Mouse (Mus musculus): Measurements from ENCODE around the gene Syngap1. TPM values are rescaled to one million over a fixed set of nuclear protein-coding genes. Genes with fewer than 3 reads are reported as not detected.

The Syngap1 gene
- polyA plus RNA-seq, 1 experiment from 2014 or later = 1.5 TPM

DNA sequence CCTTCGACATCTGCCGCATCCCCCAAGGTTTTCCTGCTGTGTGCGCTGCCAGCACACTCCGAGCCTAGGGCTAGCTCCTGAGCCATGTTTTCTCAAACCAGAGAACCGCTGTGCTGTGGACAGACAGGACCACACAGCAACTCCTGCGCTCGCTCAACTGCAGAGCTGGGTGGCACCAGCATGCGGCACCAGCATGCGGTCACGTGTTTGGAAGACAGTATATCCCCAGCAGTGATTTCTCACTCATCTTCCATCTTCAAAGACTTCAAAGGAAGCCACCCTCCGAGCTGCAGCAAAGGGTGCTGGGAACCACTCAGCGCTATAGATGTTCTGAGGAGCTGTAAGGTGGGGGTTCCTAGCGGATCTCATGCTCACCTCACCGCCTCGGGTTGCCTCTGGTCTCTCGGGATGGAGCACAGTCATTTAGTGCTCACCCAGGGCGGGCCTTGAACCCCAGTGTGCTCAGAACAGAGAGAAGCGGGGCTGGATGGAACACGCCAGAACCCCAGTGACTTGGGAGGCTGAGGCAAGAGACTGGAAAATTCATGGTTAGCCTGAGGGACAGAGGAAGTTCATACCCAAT lies 63.9 kb downstream of the Syngap1 start:
- ATAC-seq (ENCODE audit: insufficient number of reproducible peaks, insufficient read depth, low FRiP score, low read depth) = no peak
- no peak overlapping the region for H3K4me3 ChIP-seq (ENCODE audit: control insufficient read depth in 1 of 2, insufficient read depth in 1 of 2, low read depth in 1 of 2, low read length in 2 of 2)
- peak overlapping the region; percentile 17; the same call in 1 of the 2 replicates for H3K4me2 ChIP-seq (ENCODE audit: low read length)
- peaks cover 4 to 6% of the 10 kb centered on the region in 2 experiments; a peak in 2 of 4 replicates for H3K4me1 ChIP-seq (ENCODE audit: control insufficient read depth in 2 of 2, insufficient read depth in 2 of 2, low read length in 2 of 2)
- no peaks in the 10 kb centered on the region for H3K36me3 ChIP-seq (ENCODE audit: control insufficient read depth, insufficient read depth, low read length)
- no peak overlapping the region for H3K27ac ChIP-seq (replicated peaks in 1 of 2; ENCODE audit: control insufficient read depth in 1 of 2, insufficient read depth in 1 of 2, low read depth in 2 of 2, low read length in 2 of 2)
- 18% methylated on average over 19 of the region's 19 CpGs for WGBS
- no peak overlapping the region for H3K9ac ChIP-seq (ENCODE audit: low read length)
- H3K9me3 ChIP-seq (ENCODE audit: control insufficient read depth, low read length) = 0 out of 2 replicates have a peak, but pooled peaks cover 3% of the 10 kb centered on the region
- peaks cover 3% of the 10 kb centered on the region; the same call in 1 of the 2 replicates for H3K27me3 ChIP-seq (ENCODE audit: control insufficient read depth, insufficient read depth, low read length)

- Histone ChIP-seq H3K36me3 (ENCODE audit: control insufficient read depth, insufficient read depth, low read length) (no peaks in the 10 kb centered on the region), H3K9me3 (ENCODE audit: control insufficient read depth, low read length) (0 out of 2 replicates have a peak, but pooled peaks cover 3% of the 10 kb centered on the region), H3K27me3 (ENCODE audit: control insufficient read depth, insufficient read depth, low read length) (peaks cover 3% of the 10 kb centered on the region; the same call in 1 of the 2 replicates), H3K4me2 (ENCODE audit: low read length) (peak overlapping the region; percentile 32; the same call in 1 of the 2 replicates), H3K4me3 (ENCODE audit: control insufficient read depth in 1 of 2, insufficient read depth in 1 of 2, low read depth in 1 of 2, low read length in 2 of 2) (no peak overlapping the region), H3K4me1 (ENCODE audit: control insufficient read depth in 2 of 2, insufficient read depth in 2 of 2, low read length in 2 of 2) (peaks cover 0 to 4% of the 10 kb centered on the region in 2 experiments; a peak in 2 of 4 replicates), H3K9ac (ENCODE audit: low read length) (no peak overlapping the region), H3K27ac (replicated peaks in 1 of 2; ENCODE audit: control insufficient read depth in 1 of 2, insufficient read depth in 1 of 2, low read depth in 2 of 2, low read length in 2 of 2) (no peak overlapping the region)
- 38% methylated on average over 11 of the region's 11 CpGs for WGBS
- no peak for ATAC-seq (ENCODE audit: insufficient number of reproducible peaks, insufficient read depth, low FRiP score, low read depth)
These were observed 64.6 kb downstream of the Syngap1 start for GRCm38 (mm10) chr17:27005644-27006043.

DNA sequence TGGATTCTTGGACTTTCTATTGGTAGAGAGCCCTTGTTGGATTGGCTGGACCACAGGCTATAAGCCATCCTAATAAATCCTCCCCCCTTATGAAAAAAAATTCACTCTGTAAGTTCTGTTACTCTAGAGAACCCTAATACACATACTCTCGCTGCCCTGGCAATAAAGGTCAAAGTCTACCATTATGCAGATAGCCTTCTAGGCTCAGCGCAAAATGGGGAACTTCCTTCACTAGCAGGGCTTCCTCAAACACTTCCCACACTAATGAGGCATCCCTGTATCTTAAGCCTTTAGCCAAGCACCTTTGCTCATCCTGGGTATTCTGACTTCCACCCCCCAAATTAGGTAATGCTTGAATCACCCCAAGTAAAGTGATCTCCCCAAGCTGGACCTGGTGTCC lies 67.2 kb downstream of the Syngap1 start:
- Histone ChIP-seq H3K9ac (ENCODE audit: low read length) (no peak overlapping the region), H3K4me2 (ENCODE audit: low read length) (no peak overlapping the region), H3K27me3 (ENCODE audit: control insufficient read depth, insufficient read depth, low read length) (peaks cover 3% of the 10 kb centered on the region; the same call in 1 of the 2 replicates), H3K9me3 (ENCODE audit: control insufficient read depth, low read length) (0 out of 2 replicates have a peak, but pooled peaks cover 3% of the 10 kb centered on the region), H3K4me1 (ENCODE audit: control insufficient read depth in 2 of 2, insufficient read depth in 2 of 2, low read length in 2 of 2) (peaks cover 0 to 9% of the 10 kb centered on the region in 2 experiments; a peak in 2 of 4 replicates), H3K27ac (replicated peaks in 1 of 2; ENCODE audit: control insufficient read depth in 1 of 2, insufficient read depth in 1 of 2, low read depth in 2 of 2, low read length in 2 of 2) (no peak overlapping the region), H3K4me3 (ENCODE audit: control insufficient read depth in 1 of 2, insufficient read depth in 1 of 2, low read depth in 1 of 2, low read length in 2 of 2) (no peak overlapping the region), H3K36me3 (ENCODE audit: control insufficient read depth, insufficient read depth, low read length) (no peaks in the 10 kb centered on the region)
- ATAC-seq (ENCODE audit: insufficient number of reproducible peaks, insufficient read depth, low FRiP score, low read depth) = no peak
- 81% methylated on average over 2 of the region's 2 CpGs for WGBS

DNA sequence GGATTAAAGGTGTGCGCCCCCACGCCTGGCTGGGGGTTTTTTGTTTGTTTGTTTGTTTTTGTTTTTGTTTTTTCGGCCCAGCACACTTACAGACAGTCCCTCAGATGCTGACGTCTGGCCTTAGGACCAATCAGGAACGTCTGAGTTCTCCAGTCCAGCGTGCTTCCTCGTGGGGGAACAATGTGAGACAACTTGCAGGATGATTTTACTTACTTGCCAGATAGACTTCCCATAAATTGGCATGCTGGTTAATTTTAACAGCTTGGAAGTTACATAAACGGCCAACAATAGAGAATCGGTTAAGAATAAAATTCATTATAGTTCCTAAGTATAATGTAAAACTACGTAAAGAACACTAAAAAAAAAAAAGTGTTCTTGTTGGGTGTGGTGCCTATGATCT lies 70.1 kb downstream of the Syngap1 start:
- no peaks in the 10 kb centered on the region for H3K27me3 ChIP-seq (ENCODE audit: control insufficient read depth, insufficient read depth, low read length)
- H3K9ac ChIP-seq (ENCODE audit: low read length) = no peak overlapping the region
- WGBS = 86% methylated on average over 10 of the region's 10 CpGs
- H3K36me3 ChIP-seq (ENCODE audit: control insufficient read depth, insufficient read depth, low read length) = no peaks in the 10 kb centered on the region
- H3K4me1 ChIP-seq (ENCODE audit: control insufficient read depth in 2 of 2, insufficient read depth in 2 of 2, low read length in 2 of 2) = peaks cover 0 to 5% of the 10 kb centered on the region in 2 experiments; a peak in 1 of 4 replicates
- no peak overlapping the region for H3K27ac ChIP-seq (replicated peaks in 1 of 2; ENCODE audit: control insufficient read depth in 1 of 2, insufficient read depth in 1 of 2, low read depth in 2 of 2, low read length in 2 of 2)
- H3K4me3 ChIP-seq (ENCODE audit: control insufficient read depth in 1 of 2, insufficient read depth in 1 of 2, low read depth in 1 of 2, low read length in 2 of 2) = no peak overlapping the region
- no peak overlapping the region for H3K4me2 ChIP-seq (ENCODE audit: low read length)
- no peak for ATAC-seq (ENCODE audit: insufficient number of reproducible peaks, insufficient read depth, low FRiP score, low read depth)
- no peaks in the 10 kb centered on the region for H3K9me3 ChIP-seq (ENCODE audit: control insufficient read depth, low read length)

DNA sequence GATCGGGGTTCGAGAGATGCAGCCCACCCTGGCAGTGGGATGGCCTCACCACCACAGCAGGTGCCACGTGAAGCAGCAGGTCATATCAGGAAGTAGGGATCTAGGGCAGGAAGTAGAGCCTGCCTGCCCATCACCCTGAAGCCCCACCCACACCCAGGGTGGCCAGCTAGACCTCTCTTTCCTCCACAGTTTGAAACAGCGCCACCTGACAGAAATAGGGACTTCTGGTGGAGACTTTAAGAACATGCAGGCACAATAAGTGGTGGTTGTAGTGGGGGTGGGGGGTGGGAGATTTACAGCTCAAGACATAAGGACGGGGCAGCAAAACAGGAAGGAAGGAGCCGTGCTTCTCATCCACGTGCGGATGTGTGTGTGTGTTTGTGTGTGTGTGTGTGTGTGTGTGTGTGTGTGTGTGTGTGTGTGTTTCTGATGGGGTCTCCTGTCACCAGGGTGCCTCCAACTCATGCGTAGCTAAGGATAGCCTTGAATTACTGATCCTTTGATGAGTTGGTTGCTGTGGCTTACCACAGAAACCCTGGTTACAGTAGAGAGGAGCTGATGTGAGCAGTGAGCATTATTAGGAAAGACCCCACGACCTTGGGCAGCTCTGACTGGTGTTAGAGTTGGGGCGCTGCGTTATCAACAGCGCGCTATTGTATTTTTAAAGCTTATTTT lies 71.1 kb downstream of the Syngap1 start:
- Histone ChIP-seq H3K36me3 (ENCODE audit: control insufficient read depth, insufficient read depth, low read length) (no peaks in the 10 kb centered on the region), H3K4me1 (ENCODE audit: control insufficient read depth in 2 of 2, insufficient read depth in 2 of 2, low read length in 2 of 2) (peaks cover 0 to 5% of the 10 kb centered on the region in 2 experiments; a peak in 1 of 4 replicates), H3K9me3 (ENCODE audit: control insufficient read depth, low read length) (no peaks in the 10 kb centered on the region), H3K27ac (replicated peaks in 1 of 2; ENCODE audit: control insufficient read depth in 1 of 2, insufficient read depth in 1 of 2, low read depth in 2 of 2, low read length in 2 of 2) (no peak overlapping the region), H3K4me3 (ENCODE audit: control insufficient read depth in 1 of 2, insufficient read depth in 1 of 2, low read depth in 1 of 2, low read length in 2 of 2) (no peak overlapping the region), H3K27me3 (ENCODE audit: control insufficient read depth, insufficient read depth, low read length) (no peaks in the 10 kb centered on the region), H3K9ac (ENCODE audit: low read length) (no peak overlapping the region), H3K4me2 (ENCODE audit: low read length) (no peak overlapping the region)
- 0 out of 2 replicates have a peak, but pooled peaks have one; percentile 36 for ATAC-seq (ENCODE audit: insufficient number of reproducible peaks, insufficient read depth, low FRiP score, low read depth)
- WGBS = 49% methylated on average over 14 of the region's 14 CpGs

DNA sequence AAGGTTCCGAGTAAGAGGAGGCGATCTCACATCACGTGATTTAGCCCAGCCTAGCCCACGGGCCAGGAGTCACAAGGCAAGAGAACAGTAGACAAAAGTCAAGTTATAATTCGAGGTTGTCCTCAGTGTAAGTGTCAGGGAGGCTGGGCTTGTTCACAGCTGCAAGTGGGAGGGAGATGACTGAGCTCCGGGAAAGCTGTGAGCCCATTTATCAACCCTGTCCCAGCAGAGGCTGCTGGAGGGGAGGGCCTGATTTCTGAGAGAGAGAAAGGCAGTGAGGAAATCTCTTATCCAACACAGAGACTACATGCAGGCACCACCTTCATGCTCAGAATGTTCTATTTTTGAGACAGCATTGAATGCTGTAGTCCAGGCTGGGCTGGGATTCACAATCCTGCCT lies 71.9 kb downstream of the Syngap1 start:
- Histone ChIP-seq H3K9me3 (ENCODE audit: control insufficient read depth, low read length) (no peaks in the 10 kb centered on the region), H3K4me2 (ENCODE audit: low read length) (no peak overlapping the region), H3K9ac (ENCODE audit: low read length) (no peak overlapping the region), H3K27me3 (ENCODE audit: control insufficient read depth, insufficient read depth, low read length) (no peaks in the 10 kb centered on the region), H3K36me3 (ENCODE audit: control insufficient read depth, insufficient read depth, low read length) (no peaks in the 10 kb centered on the region), H3K4me1 (ENCODE audit: control insufficient read depth in 2 of 2, insufficient read depth in 2 of 2, low read length in 2 of 2) (peaks cover 0 to 5% of the 10 kb centered on the region in 2 experiments; a peak in 1 of 4 replicates), H3K27ac (replicated peaks in 1 of 2; ENCODE audit: control insufficient read depth in 1 of 2, insufficient read depth in 1 of 2, low read depth in 2 of 2, low read length in 2 of 2) (no peak overlapping the region), H3K4me3 (ENCODE audit: control insufficient read depth in 1 of 2, insufficient read depth in 1 of 2, low read depth in 1 of 2, low read length in 2 of 2) (no peak overlapping the region)
- no peak for ATAC-seq (ENCODE audit: insufficient number of reproducible peaks, insufficient read depth, low FRiP score, low read depth)
- 32% methylated on average over 6 of the region's 6 CpGs for WGBS

- H3K4me1 ChIP-seq (ENCODE audit: control insufficient read depth in 2 of 2, insufficient read depth in 2 of 2, low read length in 2 of 2) = peaks cover 6% of the 10 kb centered on the region in 2 experiments; a peak in 3 of 4 replicates
- no peaks in the 10 kb centered on the region for H3K9me3 ChIP-seq (ENCODE audit: control insufficient read depth, low read length)
- peaks cover 34% of the 10 kb centered on the region for H3K36me3 ChIP-seq (ENCODE audit: control insufficient read depth, insufficient read depth, low read length)
- H3K4me3 ChIP-seq (ENCODE audit: control insufficient read depth in 1 of 2, insufficient read depth in 1 of 2, low read depth in 1 of 2, low read length in 2 of 2) = peak overlapping the region; percentile 58 to 62
- H3K9ac ChIP-seq (ENCODE audit: low read length) = peak overlapping the region; percentile 82
- no peaks in the 10 kb centered on the region for H3K27me3 ChIP-seq (ENCODE audit: control insufficient read depth, insufficient read depth, low read length)
- 8% methylated on average over 34 of the region's 34 CpGs for WGBS
- H3K27ac ChIP-seq (replicated peaks in 1 of 2; ENCODE audit: control insufficient read depth in 1 of 2, insufficient read depth in 1 of 2, low read depth in 2 of 2, low read length in 2 of 2) = peak overlapping the region; percentile 71 to 83
- peak; percentile 74 for ATAC-seq (ENCODE audit: insufficient number of reproducible peaks, insufficient read depth, low FRiP score, low read depth)
- H3K4me2 ChIP-seq (ENCODE audit: low read length) = peak overlapping the region; percentile 90
These were observed 76.8 kb downstream of the Syngap1 start for GRCm38 (mm10) chr17:27017564-27018499.
